Mouse (Mus musculus) CD8-positive naive resting alpha-beta T cell, adult 2 months (primary cell): ENCODE measurements at regions not wholly inside any gene's neighbourhood (a gene's known extent, or its start where the extent isn't known, plus 50 kb on each side); places are given as distances from the start of the nearest gene placed in this dataset.
A peak's percentile ranks its signal among the peaks of the same experiment; 100 is the strongest.

Source experiments
- DNase-seq, 2 experiments: peaks; one replicate each; pipeline ENCODE4 v3.0.0; 2022; ENCODE audit warnings: low read depth in 2 of 2, low spot score in 2 of 2

DNA sequence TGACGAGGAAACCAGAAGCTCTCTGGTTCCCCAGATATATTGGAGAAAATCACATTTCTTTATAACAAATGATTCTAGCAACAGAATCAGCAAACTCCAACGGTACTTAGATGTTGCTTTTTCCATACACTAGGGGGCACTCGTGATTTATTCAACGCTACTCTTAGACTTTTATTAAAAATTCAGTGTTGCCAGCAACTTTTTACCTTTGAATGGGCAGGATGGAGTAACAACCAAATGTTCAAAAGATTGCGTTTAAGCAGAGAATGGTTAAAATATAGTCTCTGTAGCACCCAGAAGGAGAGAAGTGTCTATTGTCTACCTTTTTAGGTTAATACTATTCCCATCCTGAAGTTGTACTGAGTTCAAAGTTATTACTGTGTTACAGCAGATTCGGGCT lies 715.4 kb upstream of the Cblb start:
- DNase-seq: peak; percentile 25 to 50

DNA sequence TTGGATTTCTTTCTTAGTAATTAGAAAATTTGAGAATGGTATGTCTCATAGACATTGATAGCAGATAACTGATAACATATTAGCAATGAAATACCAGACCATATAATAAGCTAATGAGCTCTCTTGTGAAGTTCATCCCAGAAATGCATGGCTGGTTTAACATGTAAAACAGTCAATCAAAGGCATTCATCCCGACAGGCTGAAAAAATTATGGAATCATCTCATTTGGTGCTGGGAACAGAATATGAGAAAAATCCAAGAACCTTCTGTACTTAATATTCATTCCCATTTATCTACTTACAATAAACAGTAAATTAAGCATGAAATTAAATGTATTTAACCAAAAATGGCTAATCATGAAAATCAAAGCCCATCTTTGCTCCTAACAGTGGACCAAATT lies 698.8 kb upstream of the Cblb start:
- no peak for DNase-seq

DNA sequence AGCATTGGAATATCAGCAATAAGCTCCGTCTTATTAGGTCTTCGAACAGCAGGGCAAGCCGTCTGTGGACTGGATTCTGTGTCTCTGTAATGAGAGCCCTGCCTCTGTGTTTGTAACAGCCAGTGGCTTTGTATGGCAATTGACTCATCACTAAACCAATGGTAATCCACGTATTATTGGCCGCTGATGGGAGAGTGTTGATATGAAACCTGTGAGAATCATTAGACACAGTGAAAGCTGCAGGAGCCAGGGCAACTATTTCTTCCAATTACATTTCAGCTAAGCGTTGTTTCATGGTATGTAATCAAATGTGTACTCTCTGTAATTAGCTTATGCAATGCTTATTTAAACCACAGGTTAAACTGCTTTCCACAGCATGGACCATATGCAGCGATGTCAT lies 696.1 kb upstream of the Cblb start:
- DNase-seq: no peak

GRCm38 (mm10) chr16:51347120-51347519 lies 683.9 kb upstream of the Cblb start:
- no peak for DNase-seq

GRCm38 (mm10) chr16:51352151-51352550 lies 678.9 kb upstream of the Cblb start:
- no peak for DNase-seq

- no peak for DNase-seq
Observed at GRCm38 (mm10) chr16:51353791-51354190, 677.2 kb upstream of the Cblb start.

DNA sequence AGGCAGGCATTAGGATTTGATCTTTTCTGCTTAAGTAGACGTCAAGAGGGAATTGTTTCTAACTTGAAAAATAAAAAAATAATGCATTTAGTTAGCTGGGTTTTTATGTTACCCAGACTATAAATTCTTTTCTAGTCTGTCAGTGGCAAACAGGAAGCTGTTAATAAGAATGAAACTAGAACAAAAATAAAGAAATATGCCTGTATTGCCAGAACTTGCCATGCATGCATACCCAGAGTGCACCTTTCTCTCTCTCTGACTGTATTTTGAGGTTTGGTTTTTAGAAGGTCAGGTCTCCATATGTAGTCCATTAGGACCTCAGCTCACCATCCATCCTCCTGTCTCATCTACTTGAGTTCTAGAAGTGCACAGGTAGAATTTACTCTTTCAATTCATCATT lies 661.0 kb upstream of the Cblb start:
- no peak for DNase-seq

- DNase-seq: no peak
Observed at GRCm38 (mm10) chr16:51386456-51386855, 644.6 kb upstream of the Cblb start.

- DNase-seq: no peak
Observed at GRCm38 (mm10) chr16:51387498-51387897, 643.5 kb upstream of the Cblb start.

DNA sequence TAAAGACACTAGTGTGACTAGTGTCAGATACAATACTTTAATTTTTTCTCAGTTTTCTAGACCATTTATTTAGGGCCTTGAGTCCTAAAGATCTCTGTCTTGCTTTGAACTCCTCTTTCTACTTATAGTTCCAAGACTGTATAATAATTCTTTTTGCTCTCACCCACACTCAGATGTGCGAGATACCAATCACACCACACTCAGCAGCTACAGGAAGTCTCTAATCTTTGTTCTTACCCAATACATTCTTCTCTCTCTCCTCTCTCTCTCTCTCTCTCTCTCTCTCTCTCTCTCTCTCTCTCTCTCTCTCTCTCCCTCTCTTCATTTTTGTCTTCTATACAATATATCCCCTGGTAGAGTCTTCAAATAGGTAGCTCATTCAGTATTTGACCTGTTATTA lies 637.2 kb upstream of the Cblb start:
- no peak for DNase-seq
